Mouse (Mus musculus) kidney, adult 2 months (tissue): ENCODE measurements around the gene Ticrr.

ENCODE experiments used
- CTCF ChIP-seq: fragments of 200-500 bp; conservative IDR thresholded peaks from 2 replicates; pipeline ENCODE4 v1.5.1; 2011; ENCODE audit warnings: low read depth, mild to moderate bottlenecking, control low read depth, low read length, moderate library complexity, mixed read lengths; ENCODE audit not compliant: insufficient read depth, insufficient read length
- POLR2A ChIP-seq: fragments of 200-500 bp; IDR thresholded peaks from one replicate; pipeline ENCODE4 v1.6.1; 2011; ENCODE audit warnings: low read depth, low read length, control low read depth

DNA sequence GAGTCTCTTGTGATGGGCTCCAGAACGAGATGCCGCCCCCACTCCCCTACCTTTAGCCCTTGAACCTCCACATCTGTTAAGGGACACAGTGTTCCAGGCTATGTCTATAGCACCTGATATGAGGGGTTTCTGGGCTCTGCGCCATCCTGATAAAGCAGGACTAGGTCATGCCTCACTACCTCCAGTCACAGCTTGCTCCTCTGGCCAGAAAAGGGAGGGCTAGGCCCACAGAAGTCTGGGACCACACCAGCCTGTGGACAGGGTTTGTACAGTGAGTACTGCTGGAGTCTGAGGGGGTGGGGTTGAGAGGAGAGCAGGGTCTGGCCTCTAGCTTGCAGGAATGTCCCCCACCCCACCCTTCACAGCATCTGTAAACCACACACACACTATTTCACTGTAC is 12.8 kb upstream of the Ticrr start:
- TF ChIP-seq CTCF (no peak), POLR2A (no peak)
